Mouse (Mus musculus) left cerebral cortex, adult 9 months (tissue): Measurements from ENCODE around the gene Snx25.
"Not testable (repeated sequence)": the region's sequence is repeated elsewhere in the genome, so short reads cannot be mapped to it uniquely, and the experiment has no call there.

Source experiments
- DNase-seq, 2 experiments: peaks; one replicate each; pipeline ENCODE4 v3.0.0; 2022; ENCODE audit warnings: low spot score in 2 of 2

Gene Snx25

GRCm38 (mm10) chr8:46137843-46138596 lies 13.9 kb downstream of the Snx25 start:
- DNase-seq: peak in 1 of 2 experiments; percentile 55

GRCm38 (mm10) chr8:46137336-46137735 lies 14.6 kb downstream of the Snx25 start:
- DNase-seq: no peak

GRCm38 (mm10) chr8:46135546-46135945 lies 16.4 kb downstream of the Snx25 start:
- DNase-seq: not testable (repeated sequence)

- no peak for DNase-seq
These were observed 21.5 kb downstream of the Snx25 start for GRCm38 (mm10) chr8:46130426-46130825.

GRCm38 (mm10) chr8:46122498-46122897 lies 29.5 kb downstream of the Snx25 start:
- no peak for DNase-seq

GRCm38 (mm10) chr8:46119176-46119575 lies 32.8 kb downstream of the Snx25 start:
- no peak for DNase-seq

- peak in 1 of 2 experiments; percentile 58 for DNase-seq
These were observed 34.8 kb downstream of the Snx25 start for GRCm38 (mm10) chr8:46117172-46117571.

- DNase-seq: not testable (repeated sequence)
These were observed 38.4 kb downstream of the Snx25 start for GRCm38 (mm10) chr8:46113421-46114170.

- no peak for DNase-seq
These were observed 44.3 kb downstream of the Snx25 start for GRCm38 (mm10) chr8:46107690-46108089.

- DNase-seq: no peak
These were observed 48.5 kb downstream of the Snx25 start for GRCm38 (mm10) chr8:46103434-46103833.

- no peak for DNase-seq
These were observed 59.1 kb downstream of the Snx25 start for GRCm38 (mm10) chr8:46092667-46093360.

GRCm38 (mm10) chr8:46083141-46083540 lies 68.8 kb downstream of the Snx25 start:
- no peak for DNase-seq

- no peak for DNase-seq
These were observed 70.9 kb downstream of the Snx25 start for GRCm38 (mm10) chr8:46081030-46081429.

- no peak for DNase-seq
These were observed 73.1 kb downstream of the Snx25 start for GRCm38 (mm10) chr8:46078866-46079265.

GRCm38 (mm10) chr8:46075223-46075622 lies 76.7 kb downstream of the Snx25 start:
- DNase-seq: no peak

- no peak for DNase-seq
These were observed 78.3 kb downstream of the Snx25 start for GRCm38 (mm10) chr8:46073540-46074140.

GRCm38 (mm10) chr8:46072798-46073197 lies 79.2 kb downstream of the Snx25 start:
- DNase-seq: no peak

GRCm38 (mm10) chr8:46040260-46040659 lies 111.7 kb downstream of the Snx25 start:
- DNase-seq: peak in 1 of 2 experiments; percentile 34

GRCm38 (mm10) chr8:46039666-46040065 lies 112.3 kb downstream of the Snx25 start:
- no peak for DNase-seq

- DNase-seq: no peak
These were observed 115.7 kb downstream of the Snx25 start for GRCm38 (mm10) chr8:46036217-46036616.

GRCm38 (mm10) chr8:46024392-46024791 lies 127.6 kb downstream of the Snx25 start:
- DNase-seq: no peak

GRCm38 (mm10) chr8:46022758-46023157 lies 129.2 kb downstream of the Snx25 start:
- DNase-seq: no peak
